Mouse (Mus musculus) olfactory bulb, adult 2 months (tissue): ENCODE measurements around the gene Golgb1. TPM values are rescaled to one million over a fixed set of nuclear protein-coding genes. Genes with fewer than 3 reads are reported as not detected.

Experiments used
- H3K27ac ChIP-seq: fragments of 200-500 bp; 2 replicates; pipeline ENCODE4 v1.5.1; 2012; ENCODE audit warnings: low read depth, low read length; ENCODE audit not compliant: insufficient read depth
- H3K4me1 ChIP-seq: fragments of 200-500 bp; 2 replicates; pipeline ENCODE4 v1.6.1; 2012; ENCODE audit warnings: low read length; ENCODE audit not compliant: control insufficient read depth, insufficient read depth
- H3K4me3 ChIP-seq: fragments of 200-500 bp; 2 replicates; pipeline ENCODE4 v1.5.1; 2012; ENCODE audit warnings: mild to moderate bottlenecking, low read depth, low read length, moderate library complexity; ENCODE audit not compliant: insufficient read depth
- CTCF ChIP-seq: fragments of 200-500 bp; IDR thresholded peaks from 2 replicates; pipeline ENCODE4 v1.5.1; 2012; ENCODE audit warnings: low read depth, mild to moderate bottlenecking, low read length, moderate library complexity; ENCODE audit not compliant: insufficient read depth
- POLR2A ChIP-seq: fragments of 200-500 bp; IDR thresholded peaks from 2 replicates; pipeline ENCODE4 v1.6.1; 2012; ENCODE audit warnings: mild to moderate bottlenecking, low read depth, low read length, moderate library complexity; ENCODE audit not compliant: insufficient read depth
- WGBS: fragments of 180-500 bp; shearing (Covaris S2); methylation state at CpG from one replicate; pipeline ENCODE4 v1.1.7; 2018; 5-methylcytosine and 5-hydroxymethylcytosine counted together
- polyA plus RNA-seq: library from polyadenylated mRNA; stranded (reverse); fragments of >200 nt; gene quantifications from 2 replicates; pipeline ENCODE4 v1.2.4, GENCODE M21; 2012; ENCODE audit warnings: low replicate concordance; ENCODE audit not compliant: missing spikeins, insufficient read depth, insufficient read length

Golgb1 gene
- polyA plus RNA-seq, 1 experiment = 36.6 TPM

DNA sequence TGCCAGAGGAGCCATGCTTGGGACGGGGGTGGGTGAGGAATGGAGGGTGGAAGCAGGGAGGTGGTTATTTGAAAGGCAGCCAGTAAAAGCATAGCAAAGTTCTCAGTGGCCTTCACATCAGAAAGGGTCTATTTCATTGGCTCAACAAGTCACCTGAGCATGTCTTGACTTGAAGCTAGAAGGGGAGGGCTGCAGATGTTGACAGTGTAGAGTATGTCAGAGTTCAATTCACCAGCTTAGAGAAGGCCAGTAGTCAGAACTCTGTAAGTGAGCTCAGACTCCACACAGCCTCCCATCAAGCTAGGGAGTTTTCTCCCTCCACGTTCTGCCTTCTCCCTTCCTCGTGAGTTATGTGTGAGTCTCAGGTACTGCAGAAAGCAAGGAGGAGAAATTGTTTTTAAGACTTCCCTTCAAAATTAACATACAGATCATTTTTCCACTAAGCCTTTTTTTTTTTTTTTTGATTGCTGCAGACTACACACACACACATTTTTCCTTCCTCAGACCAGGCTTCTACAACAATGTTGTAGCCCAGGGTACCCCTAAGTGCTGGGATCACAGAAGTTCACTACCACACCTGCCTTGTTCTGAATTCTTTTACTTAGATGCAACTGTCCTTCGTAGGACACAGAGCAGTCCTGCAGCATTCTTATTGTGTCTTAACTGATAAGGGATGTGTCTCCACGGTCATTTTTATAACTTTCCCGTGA is 59.3 kb downstream of the Golgb1 start:
- H3K4me3 ChIP-seq = no peak overlapping the region
- WGBS = 74% methylated on average over 6 of the region's 6 CpGs
- no peaks in the 10 kb centered on the region for H3K4me1 ChIP-seq
- H3K27ac ChIP-seq = no peak overlapping the region
- TF ChIP-seq CTCF (no peak), POLR2A (no peak)

GRCm38 (mm10) chr16:36934841-36935620 is 60.1 kb downstream of the Golgb1 start, which contains the start of gene Hcls1:
Hcls1 (plus strand) TSS chr16:36934983.
- TF ChIP-seq CTCF (no peak), POLR2A (no peak)
- Histone ChIP-seq H3K27ac (no peak within 1 kb of the TSS), H3K4me3 (no peak within 1 kb of the TSS), H3K4me1 (no peaks in the 10 kb centered on the region)
- WGBS = 73% methylated on average over 7 of the region's 7 CpGs

DNA sequence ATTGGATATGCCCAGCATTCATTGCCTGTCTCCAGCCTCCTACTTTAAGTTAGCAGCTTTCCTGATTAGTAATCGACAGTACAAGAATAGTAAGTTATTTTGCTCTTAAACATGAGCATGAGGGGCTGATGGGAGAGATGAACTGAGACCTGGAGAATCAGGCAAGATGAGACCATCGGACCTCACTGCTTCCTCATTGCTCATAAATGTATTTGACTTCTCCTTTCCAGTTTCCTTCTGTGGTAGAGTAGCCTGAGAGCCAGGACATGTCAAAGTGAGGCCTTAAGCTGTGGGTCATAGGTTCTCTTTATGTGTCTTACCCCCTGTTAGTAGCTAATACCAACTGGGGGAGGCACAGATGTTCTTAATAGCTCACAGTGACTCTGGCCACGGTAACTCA is 60.9 kb downstream of the Golgb1 start:
- no peak overlapping the region for H3K27ac ChIP-seq
- H3K4me1 ChIP-seq = no peaks in the 10 kb centered on the region
- no peak overlapping the region for H3K4me3 ChIP-seq
- TF ChIP-seq CTCF (no peak), POLR2A (no peak)
- 83% methylated on average over 3 of the region's 3 CpGs for WGBS

GRCm38 (mm10) chr16:36941137-36941727 is 66.3 kb downstream of the Golgb1 start:
- WGBS = 66% methylated on average over 6 of the region's 6 CpGs
- no peak for TF ChIP-seq CTCF
- TF ChIP-seq POLR2A = no peak
- H3K4me1 ChIP-seq = no peaks in the 10 kb centered on the region

GRCm38 (mm10) chr16:36941895-36942294 is 67.0 kb downstream of the Golgb1 start:
- TF ChIP-seq CTCF (no peak), POLR2A (no peak)
- 46% methylated on average over 4 of the region's 4 CpGs for WGBS
- Histone ChIP-seq H3K4me3 (no peak overlapping the region), H3K27ac (no peak overlapping the region), H3K4me1 (no peaks in the 10 kb centered on the region)

More at GRCm38 (mm10) chr16:36941137-36941727, 66.3 kb downstream of the Golgb1 start:
- Histone ChIP-seq H3K27ac (no peak overlapping the region), H3K4me3 (no peak overlapping the region)

GRCm38 (mm10) chr16:36943591-36943990 is 68.7 kb downstream of the Golgb1 start:
- TF ChIP-seq POLR2A = no peak
- TF ChIP-seq CTCF = no peak
- no peaks in the 10 kb centered on the region for H3K4me1 ChIP-seq
- no peak overlapping the region for H3K4me3 ChIP-seq
- H3K27ac ChIP-seq = no peak overlapping the region
- 87% methylated on average over 3 of the region's 3 CpGs for WGBS

DNA sequence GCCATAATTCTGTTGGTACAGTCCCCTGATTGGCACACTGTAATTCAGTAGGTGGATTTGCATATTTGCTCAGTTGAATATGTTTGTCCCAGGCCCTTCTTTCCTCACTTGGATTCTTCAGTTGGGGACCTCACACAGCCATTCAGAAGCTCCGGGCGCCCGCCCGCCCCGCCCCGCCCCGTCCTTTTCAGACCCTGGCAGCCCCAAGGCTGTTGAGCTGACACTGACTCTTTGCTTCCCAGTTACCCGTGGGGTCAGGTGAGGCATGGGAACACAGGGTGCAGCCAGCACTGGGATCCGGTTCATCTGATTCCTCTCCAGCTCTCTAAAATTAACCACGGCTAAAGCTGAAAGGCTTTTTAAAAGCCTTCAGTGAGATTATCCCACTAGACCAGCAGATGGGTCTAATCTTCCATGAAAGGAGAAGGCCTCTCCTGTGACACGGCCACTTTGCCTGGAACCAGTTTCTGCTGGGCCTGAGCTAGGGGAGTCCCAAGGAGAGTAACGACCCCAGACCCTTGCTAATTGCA is 70.0 kb downstream of the Golgb1 start:
- 21% methylated on average over 12 of the region's 12 CpGs for WGBS
- no peak overlapping the region for H3K27ac ChIP-seq
- H3K4me1 ChIP-seq = no peaks in the 10 kb centered on the region
- no peak overlapping the region for H3K4me3 ChIP-seq
- no peak for TF ChIP-seq POLR2A
- TF ChIP-seq CTCF = no peak

GRCm38 (mm10) chr16:36946459-36947159 is 71.7 kb downstream of the Golgb1 start:
- Histone ChIP-seq H3K4me3 (no peak overlapping the region), H3K27ac (no peak overlapping the region), H3K4me1 (no peaks in the 10 kb centered on the region)
- WGBS = 92% methylated on average over 8 of the region's 8 CpGs
- TF ChIP-seq POLR2A = no peak
- TF ChIP-seq CTCF = no peak

DNA sequence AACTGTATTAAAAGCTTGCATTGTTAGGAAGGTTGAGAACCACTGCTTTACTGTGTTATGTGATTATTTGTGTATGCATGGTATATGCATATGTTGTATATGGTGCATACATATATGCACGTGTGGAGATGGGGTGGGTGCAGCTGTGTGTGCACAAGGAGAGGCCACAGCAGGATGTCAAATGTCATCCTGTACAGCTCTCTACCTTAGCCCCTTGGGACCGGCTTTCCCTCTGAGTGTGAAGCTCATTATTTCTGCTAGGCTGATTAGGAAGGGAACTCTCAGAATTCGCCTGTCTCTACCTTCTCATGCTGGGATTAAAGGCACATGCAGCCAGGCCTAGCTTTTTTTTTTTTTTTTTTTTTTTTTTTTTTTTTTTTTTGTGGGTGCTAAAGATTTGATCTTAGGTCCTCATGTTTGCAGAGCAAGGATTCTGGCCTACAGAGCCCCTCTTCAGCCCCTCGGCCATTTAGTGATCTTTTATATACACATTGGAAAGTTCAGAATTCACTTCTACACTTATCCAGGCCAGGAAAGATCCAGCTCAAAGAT is 72.8 kb downstream of the Golgb1 start:
- H3K27ac ChIP-seq = no peak overlapping the region
- TF ChIP-seq POLR2A = no peak
- no peak for TF ChIP-seq CTCF
- 81% methylated on average over 4 of the region's 4 CpGs for WGBS
- no peak overlapping the region for H3K4me3 ChIP-seq
- H3K4me1 ChIP-seq = no peaks in the 10 kb centered on the region
